Mouse (Mus musculus): Measurements from ENCODE around the gene Gtpbp8. TPM values are rescaled to one million over a fixed set of nuclear protein-coding genes. Genes with fewer than 3 reads are reported as not detected.

The Gtpbp8 gene
- polyA plus RNA-seq, 1 experiment from 2014 or later, result 28.9 TPM

DNA sequence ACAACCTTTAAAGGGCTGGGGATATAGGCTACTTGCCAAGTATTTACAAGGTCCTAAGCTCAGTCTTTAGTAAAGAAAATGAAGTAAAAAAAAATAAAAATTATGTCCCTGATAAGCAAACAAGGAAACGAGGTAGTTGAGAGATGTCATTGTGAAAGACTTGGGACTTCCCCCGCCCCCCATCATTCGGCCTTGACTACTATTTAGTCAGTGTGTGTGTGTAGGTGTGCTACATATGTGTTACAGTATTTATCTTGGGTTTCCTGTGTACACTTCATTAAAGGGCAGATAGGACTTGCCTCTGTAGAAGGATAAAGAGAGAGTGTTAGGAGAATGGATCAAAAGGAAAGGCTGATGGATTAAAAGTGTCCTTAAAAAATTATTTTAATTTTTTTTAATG, 12.1 kb downstream of the Gtpbp8 start:
- Histone ChIP-seq H3K4me3 (ENCODE audit: low read length) (no peak overlapping the region), H3K9ac (replicated peaks; ENCODE audit: low read length) (no peak overlapping the region), H3K4me1 (ENCODE audit: insufficient read depth, low read length) (no peaks in the 10 kb centered on the region), H3K27ac (ENCODE audit: low read length) (no peak overlapping the region), H3K9me3 (ENCODE audit: low read length) (no peaks in the 10 kb centered on the region), H3K27me3 (ENCODE audit: insufficient read depth, low read length) (no peaks in the 10 kb centered on the region), H3K4me2 (replicated peaks; ENCODE audit: low read depth, low read length) (no peak overlapping the region), H3K36me3 (ENCODE audit: insufficient read depth, low read length) (peaks cover 71% of the 10 kb centered on the region)
- 83% methylated on average over 3 of the region's 3 CpGs for WGBS
- no peak for ATAC-seq (ENCODE audit: low FRiP score, low TSS enrichment)

DNA sequence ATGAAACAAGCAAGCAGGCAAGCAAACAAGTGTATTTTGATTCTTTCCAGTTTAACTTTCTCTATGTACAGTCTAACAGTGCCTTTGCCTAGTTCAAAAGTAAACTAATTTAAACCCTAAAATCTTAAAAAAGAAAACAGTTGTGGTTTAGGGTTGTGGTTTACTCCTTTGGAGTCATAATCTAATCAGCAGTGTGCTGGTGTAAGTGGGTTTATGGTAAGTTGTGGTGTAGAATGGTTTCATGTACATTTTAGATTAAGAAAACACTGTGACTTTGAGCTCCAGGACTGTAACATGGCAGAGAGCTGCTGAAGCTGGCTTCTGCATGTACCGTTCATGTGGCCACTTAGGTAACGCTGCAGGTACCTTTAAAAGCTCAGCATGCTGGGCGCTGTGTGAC, 18.6 kb downstream of the Gtpbp8 start:
- WGBS, result 99% methylated on average over 3 of the region's 3 CpGs

DNA sequence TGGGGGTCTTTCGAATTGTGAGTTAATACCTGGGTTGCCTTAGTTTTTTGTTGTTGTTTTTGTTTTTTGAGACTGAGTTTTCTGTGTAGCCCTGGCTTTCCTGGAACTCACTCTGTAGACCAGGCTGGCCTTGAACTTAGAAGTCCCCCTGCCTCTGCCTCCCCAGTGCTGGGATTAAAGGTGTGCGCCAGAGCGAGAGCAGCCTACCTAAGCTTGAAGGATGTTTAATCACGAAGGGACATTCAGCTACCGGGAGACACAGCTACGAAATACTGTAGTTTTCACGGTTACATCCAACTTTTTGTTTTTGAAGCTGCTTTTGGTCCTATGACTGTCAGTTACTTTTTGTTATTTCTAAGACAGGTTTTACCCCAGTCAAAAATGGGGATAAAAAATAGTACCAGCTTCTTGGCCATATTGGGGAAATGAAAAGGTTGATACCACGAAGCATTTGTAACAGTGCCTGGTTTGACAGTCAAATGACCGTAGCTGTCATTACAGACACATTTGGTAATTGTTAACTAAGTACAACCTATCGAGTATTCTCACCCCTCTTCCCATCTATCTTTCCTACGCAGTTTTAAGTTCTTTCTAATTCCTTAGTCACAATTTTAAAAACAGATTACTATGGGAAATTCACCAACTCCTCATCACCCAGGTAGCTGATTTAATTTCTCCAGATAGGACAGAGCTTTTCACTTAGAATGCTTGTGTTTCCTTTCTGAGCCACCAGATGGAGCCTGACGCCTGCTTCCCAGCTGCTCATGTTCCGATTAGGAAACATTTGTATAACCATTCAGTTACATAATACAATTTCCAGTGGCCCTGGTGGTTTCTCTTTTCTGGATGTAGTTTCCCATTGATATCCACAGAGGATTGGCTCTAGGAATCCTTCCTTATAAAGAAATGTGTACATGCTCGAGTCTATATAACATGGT, 20.6 kb downstream of the Gtpbp8 start:
- 44% methylated on average over 14 of the region's 14 CpGs for WGBS
- Histone ChIP-seq H3K9me3 (ENCODE audit: low read length) (no peaks in the 10 kb centered on the region), H3K9ac (replicated peaks; ENCODE audit: low read length) (peak overlapping the region; percentile 86), H3K36me3 (ENCODE audit: insufficient read depth, low read length) (peaks cover 7% of the 10 kb centered on the region), H3K4me3 (ENCODE audit: low read length) (peak overlapping the region; percentile 66), H3K27ac (ENCODE audit: low read length) (peak overlapping the region; percentile 95), H3K4me2 (replicated peaks; ENCODE audit: low read depth, low read length) (peak overlapping the region; percentile 88), H3K4me1 (ENCODE audit: insufficient read depth, low read length) (peaks cover 27% of the 10 kb centered on the region), H3K27me3 (ENCODE audit: insufficient read depth, low read length) (no peaks in the 10 kb centered on the region)
- no peak for ATAC-seq (ENCODE audit: low FRiP score, low TSS enrichment)

More for the DNA sequence above, 18.6 kb downstream of the Gtpbp8 start:
- peaks cover 26% of the 10 kb centered on the region for H3K4me1 ChIP-seq (ENCODE audit: insufficient read depth, low read length)
- no peak overlapping the region for H3K27ac ChIP-seq (ENCODE audit: low read length)
- H3K4me3 ChIP-seq (ENCODE audit: low read length), result no peak overlapping the region
- no peaks in the 10 kb centered on the region for H3K27me3 ChIP-seq (ENCODE audit: insufficient read depth, low read length)
- no peak for ATAC-seq (ENCODE audit: low FRiP score, low TSS enrichment)
- H3K9me3 ChIP-seq (ENCODE audit: low read length), result no peaks in the 10 kb centered on the region
- no peak overlapping the region for H3K4me2 ChIP-seq (replicated peaks; ENCODE audit: low read depth, low read length)
- no peak overlapping the region for H3K9ac ChIP-seq (replicated peaks; ENCODE audit: low read length)
- H3K36me3 ChIP-seq (ENCODE audit: insufficient read depth, low read length), result peaks cover 20% of the 10 kb centered on the region

DNA sequence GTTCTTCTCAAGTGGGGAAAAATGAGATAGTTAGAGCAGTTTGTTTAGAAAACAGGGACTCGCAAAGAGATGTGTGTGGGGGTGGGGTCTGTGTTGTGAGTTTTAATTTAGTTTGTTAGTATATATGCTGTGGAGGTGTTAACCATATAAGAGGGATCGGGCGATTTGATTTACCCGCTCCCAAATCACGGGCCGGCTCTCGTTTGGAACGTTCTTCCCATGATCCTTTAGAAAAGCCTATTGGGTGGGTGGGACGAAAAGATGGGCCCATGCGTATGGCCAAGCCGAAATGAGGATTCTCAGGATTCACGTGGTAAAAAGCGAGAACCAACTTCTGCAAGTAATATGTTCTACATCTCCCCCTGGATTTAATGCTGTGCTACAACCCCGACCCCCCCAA, 21.3 kb downstream of the Gtpbp8 start:
- peak; percentile 18; the same call in 1 of the 2 replicates for ATAC-seq (ENCODE audit: low FRiP score, low TSS enrichment)
- peaks cover 12% of the 10 kb centered on the region for H3K36me3 ChIP-seq (ENCODE audit: insufficient read depth, low read length)
- peak overlapping the region; percentile 95 for H3K27ac ChIP-seq (ENCODE audit: low read length)
- no peaks in the 10 kb centered on the region for H3K27me3 ChIP-seq (ENCODE audit: insufficient read depth, low read length)
- H3K4me1 ChIP-seq (ENCODE audit: insufficient read depth, low read length), result peaks cover 27% of the 10 kb centered on the region
- H3K4me2 ChIP-seq (replicated peaks; ENCODE audit: low read depth, low read length), result peak overlapping the region; percentile 88
- H3K4me3 ChIP-seq (ENCODE audit: low read length), result peak overlapping the region; percentile 66
- WGBS, result under 1% methylated on average over 14 of the region's 14 CpGs
- no peaks in the 10 kb centered on the region for H3K9me3 ChIP-seq (ENCODE audit: low read length)
- peak overlapping the region; percentile 86 for H3K9ac ChIP-seq (replicated peaks; ENCODE audit: low read length)

DNA sequence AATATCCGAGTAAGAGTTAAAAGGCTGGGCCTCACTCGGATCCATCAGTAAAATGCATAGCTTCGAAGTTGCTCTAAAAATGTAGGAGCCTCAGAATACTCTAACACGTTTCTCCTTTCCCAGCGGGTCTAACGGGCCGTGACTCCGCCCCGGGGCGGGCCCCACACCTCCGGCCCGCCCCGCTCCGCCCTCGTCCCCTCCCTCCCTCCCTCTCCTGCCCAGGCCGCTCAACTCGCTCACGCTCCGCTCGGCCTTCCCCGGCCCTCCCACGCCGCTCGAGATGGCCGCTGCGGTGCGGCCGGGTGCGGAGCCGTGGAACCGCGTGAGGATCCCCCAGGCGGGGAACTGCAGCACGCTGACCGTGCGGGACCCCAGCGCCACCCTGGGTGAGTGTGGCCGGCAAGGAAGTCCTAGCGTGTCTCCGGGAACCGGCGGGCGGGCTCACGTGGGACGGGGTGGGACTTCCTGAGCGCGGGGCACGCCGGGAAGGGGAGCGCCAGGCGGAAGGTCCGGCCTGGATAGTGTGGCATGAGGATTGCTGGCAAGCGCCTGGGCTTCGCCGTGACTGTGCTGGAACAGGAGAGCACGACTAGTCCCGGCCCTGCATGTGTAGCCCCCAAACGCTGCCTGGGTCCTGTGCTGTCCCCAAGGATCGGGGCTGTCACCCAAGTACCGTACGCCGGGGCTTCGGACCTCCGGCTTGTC, 21.9 kb downstream of the Gtpbp8 start, which contains the start of gene Nepro:
Gene Nepro (plus strand): TSS at position 219 of the 705 bp plus-strand sequence.
- Histone ChIP-seq H3K27ac (ENCODE audit: low read length) (peak within 1 kb of the TSS; percentile 95), H3K9me3 (ENCODE audit: low read length) (no peaks in the 10 kb centered on the region), H3K4me1 (ENCODE audit: insufficient read depth, low read length) (peaks cover 27% of the 10 kb centered on the region), H3K4me3 (ENCODE audit: low read length) (peak within 1 kb of the TSS; percentile 66), H3K36me3 (ENCODE audit: insufficient read depth, low read length) (peaks cover 11% of the 10 kb centered on the region), H3K27me3 (ENCODE audit: insufficient read depth, low read length) (no peaks in the 10 kb centered on the region), H3K9ac (replicated peaks; ENCODE audit: low read length) (peak within 1 kb of the TSS; percentile 86), H3K4me2 (replicated peaks; ENCODE audit: low read depth, low read length) (peak within 1 kb of the TSS; percentile 88)
- under 1% methylated on average over 56 of the region's 64 CpGs for WGBS
- peak; percentile 98 for ATAC-seq (ENCODE audit: low FRiP score, low TSS enrichment)

DNA sequence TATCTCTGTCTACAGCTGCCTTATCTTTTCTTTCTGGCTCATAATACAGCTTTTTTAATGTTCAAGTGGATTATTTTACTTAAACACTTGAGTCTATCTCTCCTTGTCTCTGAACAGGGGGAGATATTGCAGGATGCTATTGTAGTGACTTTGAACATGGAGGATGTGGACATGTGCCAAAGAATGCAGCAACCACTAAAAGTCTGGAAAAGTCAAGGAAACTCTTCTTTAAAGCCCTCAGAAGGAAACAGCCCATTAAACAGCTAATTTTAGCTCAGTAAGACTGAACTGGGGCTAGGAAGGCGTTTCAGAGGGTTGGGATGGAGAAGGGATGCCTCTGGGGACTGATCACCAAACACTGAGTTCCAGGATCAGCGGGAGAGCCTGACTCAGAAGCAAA, 23.5 kb downstream of the Gtpbp8 start:
- H3K36me3 ChIP-seq (ENCODE audit: insufficient read depth, low read length), result peaks cover 7% of the 10 kb centered on the region; the same call in 1 of the 2 replicates
- ATAC-seq (ENCODE audit: low FRiP score, low TSS enrichment), result no peak
- H3K4me2 ChIP-seq (replicated peaks; ENCODE audit: low read depth, low read length), result peak overlapping the region; percentile 32; the same call in 1 of the 2 replicates
- WGBS, result 32% methylated on average over 2 of the region's 2 CpGs
- peak overlapping the region; percentile 76 for H3K27ac ChIP-seq (ENCODE audit: low read length)
- peaks cover 27% of the 10 kb centered on the region for H3K4me1 ChIP-seq (ENCODE audit: insufficient read depth, low read length)
- H3K9me3 ChIP-seq (ENCODE audit: low read length), result no peaks in the 10 kb centered on the region
- H3K4me3 ChIP-seq (ENCODE audit: low read length), result no peak overlapping the region
- H3K27me3 ChIP-seq (ENCODE audit: insufficient read depth, low read length), result no peaks in the 10 kb centered on the region
- H3K9ac ChIP-seq (replicated peaks; ENCODE audit: low read length), result no peak overlapping the region

DNA sequence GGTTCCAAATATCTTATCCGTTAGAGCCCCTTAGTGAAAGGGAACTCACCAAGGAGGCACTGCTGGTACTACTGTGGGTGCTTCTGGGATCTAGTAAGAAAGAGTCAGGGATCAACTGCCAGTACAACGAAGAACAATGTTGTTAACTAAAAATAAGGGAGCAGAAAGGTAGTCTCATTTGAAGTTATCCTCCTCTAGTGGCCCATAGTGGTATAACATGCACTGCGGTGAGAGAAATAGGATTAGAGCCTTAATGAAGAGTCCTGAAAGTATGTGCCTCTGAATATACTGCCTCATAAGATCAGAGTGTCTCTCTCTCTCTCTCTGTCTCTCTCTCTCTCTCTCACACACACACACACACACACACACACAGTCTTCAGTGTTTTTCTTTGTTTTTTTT, 25.6 kb downstream of the Gtpbp8 start:
- peaks cover 19% of the 10 kb centered on the region for H3K4me1 ChIP-seq (ENCODE audit: insufficient read depth, low read length)
- no peak overlapping the region for H3K9ac ChIP-seq (replicated peaks; ENCODE audit: low read length)
- H3K27me3 ChIP-seq (ENCODE audit: insufficient read depth, low read length), result no peaks in the 10 kb centered on the region
- no peak overlapping the region for H3K27ac ChIP-seq (ENCODE audit: low read length)
- no peaks in the 10 kb centered on the region for H3K9me3 ChIP-seq (ENCODE audit: low read length)
- no peak for ATAC-seq (ENCODE audit: low FRiP score, low TSS enrichment)
- no peak overlapping the region for H3K4me3 ChIP-seq (ENCODE audit: low read length)
- 77% methylated on average over 3 of the region's 3 CpGs for WGBS
- no peak overlapping the region for H3K4me2 ChIP-seq (replicated peaks; ENCODE audit: low read depth, low read length)
- H3K36me3 ChIP-seq (ENCODE audit: insufficient read depth, low read length), result peaks cover 7% of the 10 kb centered on the region; the same call in 1 of the 2 replicates

DNA sequence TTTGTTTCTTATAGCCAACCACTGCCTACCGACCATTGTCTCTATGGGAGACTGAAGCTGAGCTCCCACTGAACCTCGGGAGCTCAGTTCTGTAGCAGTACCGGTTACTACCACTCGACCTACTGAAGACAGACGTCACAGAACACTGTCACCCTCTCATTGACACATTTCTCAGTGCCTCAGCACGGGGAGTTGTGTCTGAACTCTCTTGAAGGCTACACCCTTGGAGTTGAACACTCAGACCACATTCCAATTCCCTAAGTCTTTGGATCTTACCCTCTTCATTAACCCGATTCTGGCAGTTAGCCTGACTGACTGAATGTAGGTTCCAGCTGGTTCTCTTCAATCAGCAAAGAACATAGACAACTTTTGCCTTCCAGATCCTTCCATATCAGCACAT, 26.8 kb downstream of the Gtpbp8 start:
- no peak overlapping the region for H3K27ac ChIP-seq (ENCODE audit: low read length)
- WGBS, result 72% methylated on average over 7 of the region's 7 CpGs

DNA sequence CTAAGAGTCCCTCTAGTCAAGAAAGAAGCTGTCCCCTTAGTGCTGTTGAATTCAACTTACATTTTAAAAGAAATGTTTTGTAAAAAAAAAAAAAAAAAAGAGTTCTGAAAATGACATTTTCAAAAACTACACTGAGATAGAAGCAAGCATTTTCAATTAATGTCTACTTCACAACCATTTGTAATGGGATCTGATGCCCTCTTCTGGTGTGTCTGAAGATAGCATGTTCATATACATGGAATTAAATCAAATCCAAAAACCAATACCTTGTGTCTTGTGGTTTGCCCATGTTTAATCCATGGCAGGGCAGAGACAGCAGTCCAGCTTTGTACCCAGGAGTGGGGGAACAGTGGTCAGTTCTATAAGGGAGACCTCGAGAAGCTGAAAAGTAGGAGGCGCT, 28.3 kb downstream of the Gtpbp8 start:
- ATAC-seq (ENCODE audit: low FRiP score, low TSS enrichment), result no peak
- Histone ChIP-seq H3K27me3 (ENCODE audit: insufficient read depth, low read length) (no peaks in the 10 kb centered on the region), H3K4me3 (ENCODE audit: low read length) (no peak overlapping the region), H3K9me3 (ENCODE audit: low read length) (no peaks in the 10 kb centered on the region), H3K36me3 (ENCODE audit: insufficient read depth, low read length) (peaks cover 7% of the 10 kb centered on the region; the same call in 1 of the 2 replicates), H3K9ac (replicated peaks; ENCODE audit: low read length) (no peak overlapping the region), H3K4me2 (replicated peaks; ENCODE audit: low read depth, low read length) (no peak overlapping the region), H3K4me1 (ENCODE audit: insufficient read depth, low read length) (peaks cover 3% of the 10 kb centered on the region), H3K27ac (ENCODE audit: low read length) (no peak overlapping the region)
- 66% methylated on average over 2 of the region's 2 CpGs for WGBS

More for the DNA sequence above, 26.8 kb downstream of the Gtpbp8 start:
- Histone ChIP-seq H3K9me3 (ENCODE audit: low read length) (no peaks in the 10 kb centered on the region), H3K4me3 (ENCODE audit: low read length) (no peak overlapping the region), H3K4me1 (ENCODE audit: insufficient read depth, low read length) (peaks cover 13% of the 10 kb centered on the region), H3K36me3 (ENCODE audit: insufficient read depth, low read length) (peaks cover 7% of the 10 kb centered on the region; the same call in 1 of the 2 replicates), H3K9ac (replicated peaks; ENCODE audit: low read length) (no peak overlapping the region), H3K4me2 (replicated peaks; ENCODE audit: low read depth, low read length) (no peak overlapping the region), H3K27me3 (ENCODE audit: insufficient read depth, low read length) (no peaks in the 10 kb centered on the region)
- ATAC-seq (ENCODE audit: low FRiP score, low TSS enrichment), result no peak
